In genomic region chr4:150908512-150908911, GRCm38 (mm10) we compare ENCODE assay signal across 7 mouse cellular contexts. TPM values are rescaled to one million over a fixed set of nuclear protein-coding genes. Genes with fewer than 3 reads are reported as not detected.
DNase-seq lines count a peak whose midpoint lies in the region; ATAC-seq and TF ChIP-seq lines count a peak whose summit lies in the region.
"Not testable (repeated sequence)": the region's sequence is repeated elsewhere in the genome, so short reads cannot be mapped to it uniquely, and the experiment has no call there.

No protein-coding gene starts in this region.

- H3K27ac ChIP-seq in embryonic facial prominence, embryonic 15.5 days (replicated peaks); heart, embryonic 16.5 days (ENCODE audit: low read length); liver, adult 2 months (replicated peaks; ENCODE audit: insufficient read depth, low read depth, low read length); neural tube, embryonic 15.5 days (replicated peaks): not testable (repeated sequence)

- H3K9me3 ChIP-seq in embryonic facial prominence, embryonic 15.5 days (replicated peaks); heart, embryonic 16.5 days (replicated peaks; ENCODE audit: control insufficient read depth, low read length); neural tube, embryonic 15.5 days (replicated peaks): not testable (repeated sequence)

- H3K36me3 ChIP-seq in embryonic facial prominence, embryonic 15.5 days = peaks cover 33% of the 10 kb centered on the region
- peaks cover 11% of the 10 kb centered on the region for H3K36me3 ChIP-seq in heart, embryonic 16.5 days (ENCODE audit: control insufficient read depth, insufficient read depth)
- not testable (repeated sequence) for H3K36me3 ChIP-seq in liver, adult 2 months (ENCODE audit: control insufficient read depth, insufficient read depth, low read length)
- peaks cover 23% of the 10 kb centered on the region for H3K36me3 ChIP-seq in neural tube, embryonic 15.5 days

- DNase-seq in Patski (ENCODE audit: low read depth, low spot score); liver, adult 2 months (ENCODE audit: extremely low read depth, low read depth, low spot score): not testable (repeated sequence)
- peak; percentile 47 for DNase-seq in kidney, adult 9 months

- CTCF ChIA-PET in Patski (lab: Charles Lee) = not testable (repeated sequence)

- in situ Hi-C loops in Patski (cut with MboI; ENCODE audit: low pct_unique_long_range_greater_than_20kb) = not testable (repeated sequence)

- peak overlapping the region; percentile 70 for H3K4me2 ChIP-seq in embryonic facial prominence, embryonic 15.5 days (replicated peaks)
- peak overlapping the region; percentile 75 for H3K4me2 ChIP-seq in heart, embryonic 16.5 days (ENCODE audit: low read depth, low read length)
- H3K4me2 ChIP-seq in neural tube, embryonic 15.5 days = peak overlapping the region; percentile 74

- peaks cover 14% of the 10 kb centered on the region for H3K4me1 ChIP-seq in embryonic facial prominence, embryonic 15.5 days
- peaks cover 12% of the 10 kb centered on the region for H3K4me1 ChIP-seq in heart, embryonic 16.5 days (ENCODE audit: control insufficient read depth, insufficient read depth, low read length)
- H3K4me1 ChIP-seq in liver, adult 2 months (ENCODE audit: control insufficient read depth, insufficient read depth, low read length) = not testable (repeated sequence)
- peaks cover 24% of the 10 kb centered on the region for H3K4me1 ChIP-seq in neural tube, embryonic 15.5 days

- H3K4me3 ChIP-seq in embryonic facial prominence, embryonic 15.5 days (replicated peaks) = peak overlapping the region; percentile 99
- not testable (repeated sequence) for H3K4me3 ChIP-seq in heart, embryonic 16.5 days (ENCODE audit: low read length); liver, adult 2 months (ENCODE audit: insufficient read depth, low read depth, low read length)
- peak overlapping the region; percentile 72 for H3K4me3 ChIP-seq in neural tube, embryonic 15.5 days (replicated peaks)

- POLR2A ChIA-PET in Patski (lab: Charles Lee) = interaction anchor here (0.7 kb wide), 1 partner anchor 8 kb away, joined by 3 read pairs; no protein-coding TSS in a partner anchor

- not testable (repeated sequence) for H3K27me3 ChIP-seq in Patski; embryonic facial prominence, embryonic 15.5 days; heart, embryonic 16.5 days (ENCODE audit: control insufficient read depth, insufficient read depth, low read length); liver, adult 2 months (ENCODE audit: control insufficient read depth, insufficient read depth, low read length); neural tube, embryonic 15.5 days (replicated peaks)

- H3K79me2 ChIP-seq in liver, adult 2 months (ENCODE audit: control insufficient read depth, insufficient read depth, low read length) = not testable (repeated sequence)

- 73% methylated on average over 5 of the region's 5 CpGs for WGBS in embryonic facial prominence, embryonic 15.5 days
- 74% methylated on average over 5 of the region's 5 CpGs for WGBS in heart, embryonic 16.5 days
- 68% methylated on average over 5 of the region's 5 CpGs for WGBS in liver, adult 2 months
- WGBS in neural tube, embryonic 15.5 days = 82% methylated on average over 5 of the region's 5 CpGs

- peak; percentile 48 for TF ChIP-seq CTCF in Patski (IDR thresholded peaks at IDR 0.05)
- 0 out of 2 replicates have a peak, but pooled peaks have one; percentile 21 for TF ChIP-seq CTCF in liver, adult 2 months (IDR thresholded peaks at IDR 0.05; ENCODE audit: low read depth, low read length)

- H3K9ac ChIP-seq in embryonic facial prominence, embryonic 15.5 days; heart, embryonic 16.5 days (ENCODE audit: low read length); liver, adult 2 months (ENCODE audit: low read depth, low read length); neural tube, embryonic 15.5 days (replicated peaks): not testable (repeated sequence)

- not testable (repeated sequence) for TF ChIP-seq POLR2A in liver, adult 2 months (IDR thresholded peaks at IDR 0.05; ENCODE audit: extremely low read depth, insufficient read depth, low read length)

- not testable (repeated sequence) for ATAC-seq in Patski; embryonic facial prominence, embryonic 15.5 days (ENCODE audit: insufficient number of reproducible peaks, low FRiP score, low TSS enrichment, low read depth); heart, embryonic 16.5 days (replicated peaks; ENCODE audit: extremely low read depth, insufficient read depth, low FRiP score); neural tube, embryonic 15.5 days (ENCODE audit: low FRiP score)
- ATAC-seq in megakaryocyte progenitor cell, adult 5-6 weeks (replicated peaks; ENCODE audit: poor library complexity) = 0 out of 2 replicates have a peak, but pooled peaks have one; percentile 18

RNA-seq across cellular contexts. Expression of gene Park7, which starts 5.7 kb away (rescaled TPM):
- 219 TPM for polyA plus RNA-seq in Patski (2021)
- polyA plus RNA-seq in embryonic facial prominence, embryonic 15.5 days (2015; fragmentation: Nextera tagmentation; extraction: Ambion mirVana) = 374 TPM in 2 replicates
- polyA plus RNA-seq in heart, embryonic 16.5 days (2015; fragmentation: Nextera tagmentation; extraction: Ambion mirVana) = 331 and 367 TPM in 2 replicates
- total RNA-seq in liver, adult 2 months (2014; rRNA removed) = 281 and 324 TPM in 2 replicates
- 148 and 191 TPM in 2 replicates for polyA plus RNA-seq in liver, adult 2 months (2012; rRNA removed)
- 303 and 339 TPM in 2 replicates for total RNA-seq in megakaryocyte progenitor cell, adult 5-6 weeks (2015)
- 449 and 454 TPM in 2 replicates for total RNA-seq in megakaryocyte progenitor cell, adult 5-6 weeks (2017)
- 384 and 410 TPM in 2 replicates for polyA plus RNA-seq in neural tube, embryonic 15.5 days (2015; fragmentation: Nextera tagmentation; extraction: Ambion mirVana)

RNA-seq across cellular contexts. Expression of gene Tnfrsf9, which starts 5.8 kb away (rescaled TPM):
- polyA plus RNA-seq in Patski (2021) = 2.1 TPM
- polyA plus RNA-seq in embryonic facial prominence, embryonic 15.5 days (2015; fragmentation: Nextera tagmentation; extraction: Ambion mirVana) = 1.0 and 1.3 TPM in 2 replicates
- 2.7 and 2.9 TPM in 2 replicates for polyA plus RNA-seq in heart, embryonic 16.5 days (2015; fragmentation: Nextera tagmentation; extraction: Ambion mirVana)
- total RNA-seq in liver, adult 2 months (2014; rRNA removed) = 0.07 and 0.09 TPM in 2 replicates
- 0.05 and 0.15 TPM in 2 replicates for polyA plus RNA-seq in liver, adult 2 months (2012; rRNA removed)
- total RNA-seq in megakaryocyte progenitor cell, adult 5-6 weeks (2015) = 0.15 TPM in 1 of 2 replicates, not detected in the other
- total RNA-seq in megakaryocyte progenitor cell, adult 5-6 weeks (2017) = not detected in 2 replicates
- polyA plus RNA-seq in neural tube, embryonic 15.5 days (2015; fragmentation: Nextera tagmentation; extraction: Ambion mirVana) = 0.44 and 2.8 TPM in 2 replicates

RNA-seq across cellular contexts. Expression of gene Errfi1, which starts 54.8 kb away (rescaled TPM):
- 164 TPM for polyA plus RNA-seq in Patski (2021)
- 32.1 and 32.8 TPM in 2 replicates for polyA plus RNA-seq in embryonic facial prominence, embryonic 15.5 days (2015; fragmentation: Nextera tagmentation; extraction: Ambion mirVana)
- 12.8 and 13.9 TPM in 2 replicates for polyA plus RNA-seq in heart, embryonic 16.5 days (2015; fragmentation: Nextera tagmentation; extraction: Ambion mirVana)
- 589 and 661 TPM in 2 replicates for total RNA-seq in liver, adult 2 months (2014; rRNA removed)
- 259 and 295 TPM in 2 replicates for polyA plus RNA-seq in liver, adult 2 months (2012; rRNA removed)
- total RNA-seq in megakaryocyte progenitor cell, adult 5-6 weeks (2015) = 0.84 and 1.2 TPM in 2 replicates
- total RNA-seq in megakaryocyte progenitor cell, adult 5-6 weeks (2017) = 0.54 and 0.61 TPM in 2 replicates
- 51.8 and 57.4 TPM in 2 replicates for polyA plus RNA-seq in neural tube, embryonic 15.5 days (2015; fragmentation: Nextera tagmentation; extraction: Ambion mirVana)
